ENCODE assay signal across 26 mouse cellular contexts in genomic region chr19:38351202-38351601, GRCm38 (mm10). TPM values are rescaled to one million over a fixed set of nuclear protein-coding genes. Genes with fewer than 3 reads are reported as not detected.
DNase-seq lines count a peak whose midpoint lies in the region; ATAC-seq and TF ChIP-seq lines count a peak whose summit lies in the region.
"Had no signal": no experiment of that assay in that cellular context is flagged by ENCODE, and none has a peak within 500 bp of the region (broad histone marks: within the 10 kb centered on the region; RNA-seq: fewer than 3 reads in every experiment).

No protein-coding gene starts in this region.

- no peaks in the 10 kb centered on the region for H3K27me3 ChIP-seq in heart, embryonic 10.5 days (ENCODE audit: insufficient read depth, poor library complexity, severe bottlenecking)
- H3K27me3 ChIP-seq in intestine, embryonic 14.5 days (replicated peaks; ENCODE audit: control insufficient read depth, insufficient read depth, low read length): no peaks in the 10 kb centered on the region
- peaks cover 2% of the 10 kb centered on the region; the same call in 1 of the 2 replicates for H3K27me3 ChIP-seq in intestine, postnatal 0 days (replicated peaks; ENCODE audit: control insufficient read depth, insufficient read depth, low read length)
- no peaks in the 10 kb centered on the region for H3K27me3 ChIP-seq in stomach, postnatal 0 days (ENCODE audit: control insufficient read depth, insufficient read depth, low read length)
- peaks cover 7% of the 10 kb centered on the region; the same call in 1 of the 2 replicates for H3K27me3 ChIP-seq in forebrain, embryonic 11.5 days (ENCODE audit: control insufficient read depth, insufficient read depth, low read length)
- H3K27me3 ChIP-seq: embryonic facial prominence, embryonic 13.5 days; hindbrain, embryonic 12.5 days; hindbrain, embryonic 15.5 days had no signal

- peak; percentile 4 for DNase-seq in heart, embryonic 10.5 days (ENCODE audit: low spot score)
- no peak for DNase-seq in heart, adult 8-10 months (ENCODE audit: low spot score)
- DNase-seq in intestine, embryonic 14.5 days (ENCODE audit: low spot score): peak; percentile 49
- peak; percentile 26 for DNase-seq in stomach, postnatal 0 days (ENCODE audit: low spot score)
- DNase-seq in forebrain, embryonic 11.5 days (ENCODE audit: low spot score): no peak
- no peak for DNase-seq in gastrocnemius, postnatal 10 days
- DNase-seq in urinary bladder, postnatal 36 days (ENCODE audit: low spot score in 2 of 2): no peak
- DNase-seq: adrenal gland, postnatal 25 days; cerebellum, adult 11-12 months; cerebellum, adult 8-10 months; cerebellum, postnatal 10 days; cerebellum, postnatal 36 days; embryo, embryonic 11 days; forebrain, postnatal 0 days; gastrocnemius, adult 2 months; gastrocnemius, postnatal 25 days; heart, adult 18-20 months; kidney, adult 11 months had no signal

- no peak overlapping the region for H3K4me3 ChIP-seq in heart, embryonic 10.5 days
- H3K4me3 ChIP-seq in intestine, embryonic 14.5 days (ENCODE audit: low read depth, low read length): no peak overlapping the region
- no peak overlapping the region for H3K4me3 ChIP-seq in intestine, postnatal 0 days (ENCODE audit: low read depth, low read length)
- H3K4me3 ChIP-seq in stomach, postnatal 0 days (ENCODE audit: low read depth, low read length): no peak overlapping the region
- no peak overlapping the region for H3K4me3 ChIP-seq in forebrain, embryonic 11.5 days (ENCODE audit: low read depth, low read length)
- H3K4me3 ChIP-seq: embryonic facial prominence, embryonic 10.5 days; embryonic facial prominence, embryonic 13.5 days; erythroblast, embryonic 14.5 days; gastrocnemius, adult 2 months; hindbrain, embryonic 12.5 days; hindbrain, embryonic 15.5 days had no signal

- H3K9ac ChIP-seq in intestine, embryonic 14.5 days (ENCODE audit: low read length): no peak overlapping the region
- H3K9ac ChIP-seq in intestine, postnatal 0 days (ENCODE audit: low read depth, low read length): no peak overlapping the region
- no peak overlapping the region for H3K9ac ChIP-seq in stomach, postnatal 0 days (ENCODE audit: low read length)
- no peak overlapping the region for H3K9ac ChIP-seq in forebrain, embryonic 11.5 days (ENCODE audit: low read length)
- H3K9ac ChIP-seq: embryonic facial prominence, embryonic 13.5 days; forebrain, postnatal 0 days; hindbrain, embryonic 12.5 days; hindbrain, embryonic 15.5 days had no signal

- no peak for TF ChIP-seq EP300 in stomach, postnatal 0 days (optimal IDR thresholded peaks at IDR 0.05)

- 0 out of 2 replicates have a peak, but pooled peaks have one; percentile 23 for ATAC-seq in intestine, embryonic 14.5 days (replicated peaks; ENCODE audit: low FRiP score, low TSS enrichment, low read depth)
- ATAC-seq in intestine, postnatal 0 days: peak; percentile 71
- peak; percentile 82 for ATAC-seq in stomach, postnatal 0 days (ENCODE audit: low FRiP score, low TSS enrichment)
- no peak for ATAC-seq in forebrain, embryonic 11.5 days (replicated peaks; ENCODE audit: low FRiP score)
- ATAC-seq: forebrain, embryonic 14.5 days; forebrain, postnatal 0 days had no signal

- 75% methylated on average over 2 of the region's 2 CpGs for WGBS in heart, embryonic 10.5 days
- WGBS in intestine, embryonic 14.5 days: 66% methylated on average over 2 of the region's 2 CpGs
- WGBS in intestine, postnatal 0 days: 31% methylated on average over 2 of the region's 2 CpGs
- 76% methylated on average over 2 of the region's 2 CpGs for WGBS in stomach, postnatal 0 days
- 83% methylated on average over 2 of the region's 2 CpGs for WGBS in forebrain, embryonic 11.5 days

- no peaks in the 10 kb centered on the region for H3K4me1 ChIP-seq in heart, embryonic 10.5 days
- no peaks in the 10 kb centered on the region for H3K4me1 ChIP-seq in intestine, embryonic 14.5 days (replicated peaks; ENCODE audit: control insufficient read depth, insufficient read depth, low read length)
- H3K4me1 ChIP-seq in intestine, postnatal 0 days (replicated peaks; ENCODE audit: control insufficient read depth, insufficient read depth, low read length): 0 out of 2 replicates have a peak, but pooled peaks cover 2% of the 10 kb centered on the region
- H3K4me1 ChIP-seq in stomach, postnatal 0 days (replicated peaks; ENCODE audit: control insufficient read depth, insufficient read depth): no peaks in the 10 kb centered on the region
- H3K4me1 ChIP-seq in forebrain, embryonic 11.5 days (replicated peaks; ENCODE audit: control insufficient read depth, insufficient read depth, low read length): peaks cover 2% of the 10 kb centered on the region; the same call in 1 of the 2 replicates

- no peaks in the 10 kb centered on the region for H3K36me3 ChIP-seq in heart, embryonic 10.5 days
- no peaks in the 10 kb centered on the region for H3K36me3 ChIP-seq in intestine, embryonic 14.5 days (ENCODE audit: control insufficient read depth, insufficient read depth, low read length)
- H3K36me3 ChIP-seq in intestine, postnatal 0 days (ENCODE audit: control insufficient read depth, insufficient read depth): no peaks in the 10 kb centered on the region
- H3K36me3 ChIP-seq in stomach, postnatal 0 days (ENCODE audit: control insufficient read depth, insufficient read depth, low read length): no peaks in the 10 kb centered on the region
- no peaks in the 10 kb centered on the region for H3K36me3 ChIP-seq in forebrain, embryonic 11.5 days (ENCODE audit: control insufficient read depth, insufficient read depth, low read length)
- H3K36me3 ChIP-seq: embryonic facial prominence, embryonic 10.5 days; embryonic facial prominence, embryonic 13.5 days; hindbrain, embryonic 12.5 days; hindbrain, embryonic 15.5 days had no signal

- TF ChIP-seq CTCF in intestine, postnatal 0 days (IDR thresholded peaks at IDR 0.05; ENCODE audit: low read depth): no peak
- TF ChIP-seq CTCF in stomach, postnatal 0 days (IDR thresholded peaks at IDR 0.05; ENCODE audit: low read depth): no peak

- no peak overlapping the region for H3K4me2 ChIP-seq in intestine, embryonic 14.5 days (ENCODE audit: low read length)
- no peak overlapping the region for H3K4me2 ChIP-seq in intestine, postnatal 0 days (replicated peaks; ENCODE audit: low read depth)
- no peak overlapping the region for H3K4me2 ChIP-seq in stomach, postnatal 0 days (replicated peaks; ENCODE audit: low read depth)
- H3K4me2 ChIP-seq in forebrain, embryonic 11.5 days (ENCODE audit: low read depth, low read length, severe bottlenecking): no peak overlapping the region
- H3K4me2 ChIP-seq: embryonic facial prominence, embryonic 13.5 days; heart, embryonic 11.5 days; hindbrain, embryonic 12.5 days; hindbrain, embryonic 15.5 days had no signal

- H3K27ac ChIP-seq in heart, embryonic 10.5 days: no peak overlapping the region
- no peak overlapping the region for H3K27ac ChIP-seq in intestine, embryonic 14.5 days (ENCODE audit: low read depth)
- H3K27ac ChIP-seq in intestine, postnatal 0 days (ENCODE audit: low read depth, low read length): 0 out of 2 replicates have a peak overlapping the region, but pooled peaks have one; percentile 23
- no peak overlapping the region for H3K27ac ChIP-seq in stomach, postnatal 0 days (replicated peaks)
- H3K27ac ChIP-seq in forebrain, embryonic 11.5 days (ENCODE audit: low read depth, low read length): no peak overlapping the region
- H3K27ac ChIP-seq: embryonic facial prominence, embryonic 10.5 days; embryonic facial prominence, embryonic 13.5 days; gastrocnemius, adult 2 months; hindbrain, embryonic 12.5 days; hindbrain, embryonic 15.5 days had no signal

- H3K9me3 ChIP-seq in heart, embryonic 10.5 days: no peaks in the 10 kb centered on the region
- H3K9me3 ChIP-seq in intestine, embryonic 14.5 days (ENCODE audit: control insufficient read depth, low read length): no peaks in the 10 kb centered on the region
- H3K9me3 ChIP-seq in intestine, postnatal 0 days (ENCODE audit: control insufficient read depth): no peaks in the 10 kb centered on the region
- no peaks in the 10 kb centered on the region for H3K9me3 ChIP-seq in stomach, postnatal 0 days (ENCODE audit: control insufficient read depth, low read length)
- no peaks in the 10 kb centered on the region for H3K9me3 ChIP-seq in forebrain, embryonic 11.5 days (ENCODE audit: control insufficient read depth, low read length)
- H3K9me3 ChIP-seq: embryonic facial prominence, embryonic 10.5 days; embryonic facial prominence, embryonic 13.5 days; hindbrain, embryonic 12.5 days; hindbrain, embryonic 15.5 days had no signal

RNA-seq across cellular contexts. Expression of gene Slc35g1, which starts 44.6 kb away (rescaled TPM):
- polyA plus RNA-seq in heart, embryonic 10.5 days (2016; fragmentation: Nextera tagmentation; extraction: Ambion mirVana): 4.1 and 4.8 TPM in 2 replicates
- total RNA-seq in heart, adult 8-10 months (2022): 1 to 10 TPM; 2.1 to 3.0 (median 2.4) TPM
- polyA plus RNA-seq in intestine, embryonic 14.5 days (2014; fragmentation: Nextera tagmentation; extraction: Ambion mirVana): 7.8 and 7.9 TPM in 2 replicates
- 7.2 and 7.8 TPM in 2 replicates for polyA plus RNA-seq in intestine, postnatal 0 days (2015; fragmentation: Nextera tagmentation; extraction: Ambion mirVana)
- 20.9 and 27.3 TPM in 2 replicates for polyA plus RNA-seq in stomach, postnatal 0 days (2015; fragmentation: Nextera tagmentation; extraction: Ambion mirVana)
- 6.6 and 7.4 TPM in 2 replicates for polyA plus RNA-seq in forebrain, embryonic 11.5 days (2014; fragmentation: Nextera tagmentation; extraction: Ambion mirVana)
- total RNA-seq in gastrocnemius, postnatal 10 days (2021): 1 to 10 TPM; 1.7 to 2.3 TPM

Comparison
In these comparisons a context has a peak if more than half of its experiments do, and no peak if none do; other contexts are left out.
1. DNase-seq: peak in heart, embryonic 10.5 days (single experiment), intestine, embryonic 14.5 days (single experiment) and stomach, postnatal 0 days (single experiment); none in heart, adult 8-10 months (single experiment), forebrain, embryonic 11.5 days (single experiment), gastrocnemius, postnatal 10 days (single experiment) and urinary bladder, postnatal 36 days (0 of 2).